Comparison of ENCODE assay signal across 18 mouse cellular contexts in genomic region chr3:154443351-154444075, GRCm38 (mm10).
"Had no signal": no experiment of that assay in that cellular context is flagged by ENCODE, and none has a peak within 500 bp of the region (broad histone marks: within the 10 kb centered on the region; RNA-seq: fewer than 3 reads in every experiment).

No protein-coding gene starts in this region.

- H3K9ac ChIP-seq: lung, embryonic 14.5 days; midbrain, embryonic 13.5 days; neural tube, embryonic 13.5 days; neural tube, embryonic 15.5 days had no signal

- H3K36me3 ChIP-seq: midbrain, embryonic 10.5 days; midbrain, embryonic 13.5 days; neural tube, embryonic 13.5 days; neural tube, embryonic 15.5 days had no signal

- H3K27me3 ChIP-seq: midbrain, embryonic 13.5 days; neural tube, embryonic 13.5 days; neural tube, embryonic 15.5 days had no signal

- H3K9me3 ChIP-seq: neural tube, embryonic 15.5 days had no signal

- H3K4me2 ChIP-seq: lung, embryonic 14.5 days; midbrain, embryonic 13.5 days; neural tube, embryonic 13.5 days; neural tube, embryonic 15.5 days had no signal

- H3K4me1 ChIP-seq: midbrain, embryonic 10.5 days; midbrain, embryonic 13.5 days; neural tube, embryonic 15.5 days had no signal

- H3K4me3 ChIP-seq: midbrain, embryonic 10.5 days; midbrain, embryonic 13.5 days; myocyte; neural tube, embryonic 13.5 days; neural tube, embryonic 15.5 days had no signal

- DNase-seq: lung, adult 18-20 months; lung, embryonic 14.5 days; lung, postnatal 10 days; lung, postnatal 4 days; retina, postnatal 1 day; right cerebral cortex, adult 18-20 months; right cerebral cortex, postnatal 25 days; right cerebral cortex, postnatal 4 days; spleen, adult 18-20 months; thymus, adult 18-20 months; thymus, postnatal 14 days; thymus, postnatal 36 days had no signal

- ATAC-seq: midbrain, embryonic 13.5 days; midbrain, embryonic 16.5 days had no signal

- H3K27ac ChIP-seq: midbrain, embryonic 10.5 days; midbrain, embryonic 13.5 days; neural tube, embryonic 13.5 days; neural tube, embryonic 15.5 days had no signal
